ENCODE assay signal across 12 mouse cellular contexts in the genomic region with DNA sequence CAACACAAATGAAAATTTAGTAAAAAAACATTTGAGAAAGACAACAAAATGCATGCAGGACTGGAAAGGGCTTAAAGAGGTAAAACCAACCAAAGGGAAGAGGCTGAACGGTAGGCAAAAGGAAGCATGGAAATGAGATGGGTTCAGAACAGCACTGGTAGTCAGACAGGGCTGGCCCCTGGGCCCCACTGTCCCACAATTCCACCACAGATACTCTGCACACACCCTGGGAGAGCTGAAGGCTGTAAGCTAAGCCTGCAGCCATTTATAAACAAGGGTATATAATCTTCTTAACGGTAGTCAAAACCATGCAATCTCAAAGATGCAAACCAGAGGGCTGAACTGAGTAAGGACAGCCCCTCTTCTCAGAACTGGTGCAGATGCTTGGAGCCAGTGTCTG.
"Had no signal": no experiment of that assay in that cellular context is flagged by ENCODE, and none has a peak within 500 bp of the region (broad histone marks: within the 10 kb centered on the region; RNA-seq: fewer than 3 reads in every experiment).

No protein-coding gene starts in this region.

- H3K36me3 ChIP-seq: hindbrain, embryonic 13.5 days; intestine, embryonic 15.5 days; kidney, embryonic 15.5 days; limb, embryonic 12.5 days; midbrain, embryonic 10.5 days; neural tube, embryonic 15.5 days had no signal

- H3K4me1 ChIP-seq: hindbrain, embryonic 13.5 days; intestine, embryonic 15.5 days; kidney, embryonic 15.5 days; limb, embryonic 12.5 days; midbrain, embryonic 10.5 days; neural tube, embryonic 15.5 days had no signal

- H3K9me3 ChIP-seq: hindbrain, embryonic 13.5 days; intestine, embryonic 15.5 days; kidney, embryonic 15.5 days; limb, embryonic 12.5 days; midbrain, embryonic 10.5 days; neural tube, embryonic 15.5 days had no signal

- DNase-seq: kidney, adult 2 months; kidney, postnatal 14 days; layer of hippocampus, postnatal 36 days; midbrain, embryonic 14.5 days had no signal

- H3K4me2 ChIP-seq: hindbrain, embryonic 13.5 days; intestine, embryonic 15.5 days; kidney, embryonic 15.5 days; limb, embryonic 12.5 days; neural tube, embryonic 15.5 days had no signal

- H3K4me3 ChIP-seq: hindbrain, embryonic 13.5 days; intestine, embryonic 15.5 days; kidney, embryonic 15.5 days; limb, embryonic 12.5 days; midbrain, embryonic 10.5 days; myocyte; neural tube, embryonic 15.5 days had no signal

- H3K27ac ChIP-seq: hindbrain, embryonic 13.5 days; hindbrain, postnatal 0 days; intestine, embryonic 15.5 days; kidney, embryonic 15.5 days; limb, embryonic 12.5 days; midbrain, embryonic 10.5 days; neural tube, embryonic 15.5 days had no signal

- ATAC-seq: hindbrain, postnatal 0 days; intestine, embryonic 15.5 days had no signal

- H3K27me3 ChIP-seq: hindbrain, embryonic 13.5 days; intestine, embryonic 15.5 days; kidney, embryonic 15.5 days; limb, embryonic 12.5 days; neural tube, embryonic 15.5 days had no signal

- H3K9ac ChIP-seq: hindbrain, embryonic 13.5 days; intestine, embryonic 15.5 days; kidney, embryonic 15.5 days; limb, embryonic 12.5 days; neural tube, embryonic 15.5 days had no signal
